ENCODE assay signal across 14 mouse cellular contexts in genomic region chr4:154348197-154348786, GRCm38 (mm10). TPM values are rescaled to one million over a fixed set of nuclear protein-coding genes. Genes with fewer than 3 reads are reported as not detected.
DNase-seq lines count a peak whose midpoint lies in the region; ATAC-seq and TF ChIP-seq lines count a peak whose summit lies in the region.
"Had no signal": no experiment of that assay in that cellular context is flagged by ENCODE, and none has a peak within 500 bp of the region (broad histone marks: within the 10 kb centered on the region; RNA-seq: fewer than 3 reads in every experiment).

No protein-coding gene starts in this region.

- H3K27ac ChIP-seq in heart, embryonic 12.5 days (ENCODE audit: poor library complexity, severe bottlenecking), result no peak overlapping the region
- no peak overlapping the region for H3K27ac ChIP-seq in intestine, postnatal 0 days (ENCODE audit: low read depth, low read length)
- peak overlapping the region; percentile 67 for H3K27ac ChIP-seq in lung, embryonic 14.5 days (ENCODE audit: low read depth)
- H3K27ac ChIP-seq: macrophage had no signal

- peak overlapping the region; percentile 38; the same call in 1 of the 2 replicates for H3K9ac ChIP-seq in heart, embryonic 12.5 days
- no peak overlapping the region for H3K9ac ChIP-seq in intestine, postnatal 0 days (ENCODE audit: low read depth, low read length)
- H3K9ac ChIP-seq in lung, embryonic 14.5 days, result 0 out of 2 replicates have a peak overlapping the region, but pooled peaks have one; percentile 20

- 61% methylated on average over 11 of the region's 11 CpGs for WGBS in heart, embryonic 12.5 days
- WGBS in intestine, postnatal 0 days, result 9% methylated on average over 11 of the region's 11 CpGs
- WGBS in lung, embryonic 14.5 days, result 8% methylated on average over 11 of the region's 11 CpGs

- H3K27me3 ChIP-seq in heart, embryonic 12.5 days (replicated peaks), result 0 out of 2 replicates have a peak, but pooled peaks cover under 1% of the 10 kb centered on the region
- H3K27me3 ChIP-seq in E14TG2a.4 (ENCODE audit: insufficient read depth, low read length), result peaks cover 37% of the 10 kb centered on the region
- no peaks in the 10 kb centered on the region for H3K27me3 ChIP-seq in intestine, postnatal 0 days (replicated peaks; ENCODE audit: control insufficient read depth, insufficient read depth, low read length)
- H3K27me3 ChIP-seq in lung, embryonic 14.5 days (ENCODE audit: insufficient read depth, low read length), result peaks cover 9% of the 10 kb centered on the region; the same call in 1 of the 2 replicates

- H3K4me1 ChIP-seq in heart, embryonic 12.5 days (replicated peaks), result peaks cover 28% of the 10 kb centered on the region
- peaks cover 31% of the 10 kb centered on the region for H3K4me1 ChIP-seq in E14TG2a.4 (replicated peaks; ENCODE audit: low read depth, low read length)
- no peaks in the 10 kb centered on the region for H3K4me1 ChIP-seq in intestine, postnatal 0 days (replicated peaks; ENCODE audit: control insufficient read depth, insufficient read depth, low read length)
- H3K4me1 ChIP-seq in lung, embryonic 14.5 days (ENCODE audit: insufficient read depth), result peaks cover 18% of the 10 kb centered on the region

- ATAC-seq in heart, embryonic 12.5 days (ENCODE audit: insufficient number of reproducible peaks, low FRiP score), result no peak
- ATAC-seq in intestine, postnatal 0 days, result peak; percentile 34; the same call in 1 of the 2 replicates
- peak; percentile 76 for ATAC-seq in lung, embryonic 14.5 days (ENCODE audit: insufficient read depth)

- H3K4me3 ChIP-seq in heart, embryonic 12.5 days, result no peak overlapping the region
- H3K4me3 ChIP-seq in E14TG2a.4 (replicated peaks; ENCODE audit: low read length), result peak overlapping the region; percentile 35; the same call in 1 of the 2 replicates
- H3K4me3 ChIP-seq in intestine, postnatal 0 days (ENCODE audit: low read depth, low read length), result no peak overlapping the region
- no peak overlapping the region for H3K4me3 ChIP-seq in lung, embryonic 14.5 days (ENCODE audit: low read depth, low read length)

- DNase-seq in heart, adult 9 months (ENCODE audit: low spot score in 2 of 2), result no peak
- DNase-seq in lung, embryonic 14.5 days, result peak; percentile 87
- DNase-seq in left cerebral cortex, adult 18-20 months (ENCODE audit: low spot score in 2 of 2), result no peak
- DNase-seq in cerebellum, adult 8-10 months, result no peak
- DNase-seq in adipocyte (ENCODE audit: low spot score), result no peak
- DNase-seq: adrenal gland, postnatal 25 days; cerebellum, postnatal 10 days; gastrocnemius, postnatal 25 days had no signal

- H3K9me3 ChIP-seq in heart, embryonic 12.5 days (replicated peaks), result no peaks in the 10 kb centered on the region
- peaks cover 3% of the 10 kb centered on the region; the same call in 1 of the 2 replicates for H3K9me3 ChIP-seq in E14TG2a.4 (ENCODE audit: low read length)
- no peaks in the 10 kb centered on the region for H3K9me3 ChIP-seq in intestine, postnatal 0 days (ENCODE audit: control insufficient read depth)
- no peaks in the 10 kb centered on the region for H3K9me3 ChIP-seq in lung, embryonic 14.5 days (ENCODE audit: low read depth, low read length)

- H3K4me2 ChIP-seq in heart, embryonic 12.5 days, result no peak overlapping the region
- H3K4me2 ChIP-seq in intestine, postnatal 0 days (replicated peaks; ENCODE audit: low read depth), result no peak overlapping the region
- H3K4me2 ChIP-seq in lung, embryonic 14.5 days, result no peak overlapping the region

- no peak for TF ChIP-seq CTCF in E14TG2a.4 (conservative IDR thresholded peaks at IDR 0.05; ENCODE audit: low read length)
- peak; percentile 43 for TF ChIP-seq CTCF in intestine, postnatal 0 days (IDR thresholded peaks at IDR 0.05; ENCODE audit: low read depth)
- peak; percentile 54 for TF ChIP-seq CTCF in lung, embryonic 14.5 days (IDR thresholded peaks at IDR 0.05; ENCODE audit: low read depth)

- peaks cover 15% of the 10 kb centered on the region for H3K36me3 ChIP-seq in heart, embryonic 12.5 days
- H3K36me3 ChIP-seq in E14TG2a.4 (ENCODE audit: insufficient read depth, low read length), result no peaks in the 10 kb centered on the region
- H3K36me3 ChIP-seq in intestine, postnatal 0 days (ENCODE audit: control insufficient read depth, insufficient read depth), result peaks cover 29% of the 10 kb centered on the region; the same call in 1 of the 2 replicates
- no peaks in the 10 kb centered on the region for H3K36me3 ChIP-seq in lung, embryonic 14.5 days (ENCODE audit: insufficient read depth)

RNA-seq across cellular contexts. Expression of gene B230104I21Rik, which starts 12.4 kb away (rescaled TPM):
- polyA plus RNA-seq in heart, embryonic 12.5 days (2016; fragmentation: Nextera tagmentation; extraction: Ambion mirVana), result not detected in 2 replicates
- not detected in 2 replicates for polyA plus RNA-seq in intestine, postnatal 0 days (2015; fragmentation: Nextera tagmentation; extraction: Ambion mirVana)
- not detected in 2 replicates for polyA plus RNA-seq in lung, embryonic 14.5 days (2014; fragmentation: Nextera tagmentation; extraction: Ambion mirVana)
- not detected for total RNA-seq in left cerebral cortex, adult 18-20 months (2021)
- total RNA-seq: adrenal gland, postnatal 25 days; gastrocnemius, postnatal 25 days; hematopoietic stem cell, adult 5-6 weeks had no signal
- polyA plus RNA-seq: C2C12, macrophage had no signal

RNA-seq across cellular contexts. Expression of gene Arhgef16, which starts 46.8 kb away (rescaled TPM):
- 1.8 and 1.9 TPM in 2 replicates for polyA plus RNA-seq in heart, embryonic 12.5 days (2016; fragmentation: Nextera tagmentation; extraction: Ambion mirVana)
- 65.9 and 69.4 TPM in 2 replicates for polyA plus RNA-seq in intestine, postnatal 0 days (2015; fragmentation: Nextera tagmentation; extraction: Ambion mirVana)
- 15.4 and 16.2 TPM in 2 replicates for polyA plus RNA-seq in lung, embryonic 14.5 days (2014; fragmentation: Nextera tagmentation; extraction: Ambion mirVana)
- total RNA-seq in left cerebral cortex, adult 18-20 months (2021), result 1 to 10 TPM; 1.2 TPM
- total RNA-seq: hematopoietic stem cell, adult 5-6 weeks had no signal
- polyA plus RNA-seq: C2C12, macrophage had no signal
